8 mouse cellular contexts compared by ENCODE assay signal in the genomic region with DNA sequence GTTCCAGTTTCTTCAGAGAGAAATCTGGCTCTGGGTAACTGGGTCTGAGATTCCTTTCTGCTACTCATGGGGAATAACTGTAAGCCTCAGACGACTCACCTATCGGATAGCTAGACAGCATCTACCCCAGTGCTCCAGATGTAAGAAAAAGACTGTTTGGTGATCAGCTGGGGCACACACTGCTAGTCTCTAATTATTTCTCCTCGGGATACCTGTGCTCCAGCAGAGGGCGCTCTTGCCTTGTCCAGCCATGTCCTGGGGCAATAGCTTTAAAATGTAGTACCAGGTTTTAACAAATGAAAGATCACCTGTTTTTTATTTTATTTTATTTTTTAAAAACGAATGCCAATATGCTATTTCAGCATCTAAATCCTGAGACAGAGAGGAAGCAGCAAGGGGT. TPM values are rescaled to one million over a fixed set of nuclear protein-coding genes. Genes with fewer than 3 reads are reported as not detected.
DNase-seq lines count a peak whose midpoint lies in the region; ATAC-seq lines count a peak whose summit lies in the region.

No protein-coding gene starts in this region.

- H3K9me3 ChIP-seq in midbrain, embryonic 11.5 days (ENCODE audit: control insufficient read depth, low read length) = no peaks in the 10 kb centered on the region
- H3K9me3 ChIP-seq in midbrain, embryonic 13.5 days = no peaks in the 10 kb centered on the region
- H3K9me3 ChIP-seq in intestine, embryonic 16.5 days (ENCODE audit: control insufficient read depth, low read length) = no peaks in the 10 kb centered on the region

- H3K4me3 ChIP-seq in midbrain, embryonic 11.5 days (ENCODE audit: low read depth, low read length) = no peak overlapping the region
- H3K4me3 ChIP-seq in midbrain, embryonic 13.5 days (replicated peaks) = no peak overlapping the region
- H3K4me3 ChIP-seq in intestine, embryonic 16.5 days (ENCODE audit: low read length) = no peak overlapping the region

- H3K4me1 ChIP-seq in midbrain, embryonic 11.5 days (ENCODE audit: control insufficient read depth, insufficient read depth, low read length) = no peaks in the 10 kb centered on the region
- peaks cover 11% of the 10 kb centered on the region for H3K4me1 ChIP-seq in midbrain, embryonic 13.5 days (replicated peaks)
- peaks cover 10% of the 10 kb centered on the region for H3K4me1 ChIP-seq in intestine, embryonic 16.5 days (ENCODE audit: control insufficient read depth, insufficient read depth, low read length)

- 5% methylated on average over 5 of the region's 5 CpGs for WGBS in midbrain, embryonic 11.5 days
- WGBS in midbrain, embryonic 13.5 days = 5% methylated on average over 5 of the region's 5 CpGs
- 4% methylated on average over 5 of the region's 5 CpGs for WGBS in intestine, embryonic 16.5 days

- H3K36me3 ChIP-seq in midbrain, embryonic 11.5 days (ENCODE audit: control insufficient read depth, insufficient read depth, low read length) = no peaks in the 10 kb centered on the region
- H3K36me3 ChIP-seq in midbrain, embryonic 13.5 days = no peaks in the 10 kb centered on the region
- H3K36me3 ChIP-seq in intestine, embryonic 16.5 days (ENCODE audit: control insufficient read depth, insufficient read depth, low read length) = no peaks in the 10 kb centered on the region; the same call in 1 of the 2 replicates

- intact Hi-C loops in left cerebral cortex, postnatal 14 days (cut with DNase I) = loop anchor here (5.0 kb wide), 2 partner anchors 38 to 343 kb away; no protein-coding TSS in a partner anchor

- no peaks in the 10 kb centered on the region for H3K27me3 ChIP-seq in midbrain, embryonic 11.5 days (ENCODE audit: control insufficient read depth, insufficient read depth, low read length)
- 0 out of 2 replicates have a peak, but pooled peaks cover 6% of the 10 kb centered on the region for H3K27me3 ChIP-seq in midbrain, embryonic 13.5 days
- H3K27me3 ChIP-seq in intestine, embryonic 16.5 days (replicated peaks; ENCODE audit: control insufficient read depth, insufficient read depth, low read length) = no peaks in the 10 kb centered on the region

- H3K9ac ChIP-seq in midbrain, embryonic 11.5 days (ENCODE audit: low read length) = no peak overlapping the region
- no peak overlapping the region for H3K9ac ChIP-seq in midbrain, embryonic 13.5 days (replicated peaks)
- no peak overlapping the region for H3K9ac ChIP-seq in intestine, embryonic 16.5 days (ENCODE audit: low read depth, low read length)

- no peak overlapping the region for H3K4me2 ChIP-seq in midbrain, embryonic 11.5 days
- no peak overlapping the region for H3K4me2 ChIP-seq in midbrain, embryonic 13.5 days (replicated peaks)
- H3K4me2 ChIP-seq in intestine, embryonic 16.5 days (ENCODE audit: low read depth, low read length) = no peak overlapping the region

- H3K27ac ChIP-seq in midbrain, embryonic 11.5 days (ENCODE audit: low read depth, low read length) = no peak overlapping the region
- H3K27ac ChIP-seq in midbrain, embryonic 13.5 days = no peak overlapping the region
- H3K27ac ChIP-seq in intestine, embryonic 16.5 days (ENCODE audit: low read length) = no peak overlapping the region

- DNase-seq in midbrain, embryonic 11.5 days (ENCODE audit: low spot score, missing footprints) = peak; percentile 94
- DNase-seq in cerebellum, postnatal 14 days = peak; percentile 86 to 90
- peak; percentile 62 to 69 for DNase-seq in frontal cortex, postnatal 25 days (ENCODE audit: low spot score in 2 of 2)
- peak; percentile 62 to 85 for DNase-seq in left cerebral cortex, postnatal 14 days (ENCODE audit: low spot score in 2 of 2)
- DNase-seq in spleen, postnatal 4 days (ENCODE audit: low spot score in 2 of 2) = peak; percentile 72 to 91

- ATAC-seq in midbrain, embryonic 11.5 days (ENCODE audit: low FRiP score) = peak; percentile 75; the same call in 1 of the 2 replicates
- no peak for ATAC-seq in midbrain, embryonic 13.5 days
- peak; percentile 53; the same call in 1 of the 2 replicates for ATAC-seq in intestine, embryonic 16.5 days
- ATAC-seq in monocyte, adult 5-6 weeks (replicated peaks; ENCODE audit: insufficient number of reproducible peaks, low FRiP score, low TSS enrichment, poor library complexity, severe bottlenecking) = peak; percentile 81

RNA-seq across cellular contexts. Expression of gene Hsd17b11, which starts 22.0 kb away (rescaled TPM):
- 1.1 TPM in 2 replicates for polyA plus RNA-seq in midbrain, embryonic 11.5 days (2014; fragmentation: Nextera tagmentation; extraction: Ambion mirVana)
- polyA plus RNA-seq in midbrain, embryonic 13.5 days (2015; fragmentation: Nextera tagmentation; extraction: Ambion mirVana) = 1.2 and 1.8 TPM in 2 replicates
- 10.6 and 10.7 TPM in 2 replicates for polyA plus RNA-seq in intestine, embryonic 16.5 days (2015; fragmentation: Nextera tagmentation; extraction: Ambion mirVana)
- 10 to 100 TPM; 30.3 to 32.4 TPM for total RNA-seq in left cerebral cortex, postnatal 14 days (2021)
- 90.1 to 135 TPM (median 123 TPM) in 3 replicates for total RNA-seq in monocyte, adult 5-6 weeks (2017)

RNA-seq across cellular contexts. Expression of gene Hsd17b13, which starts 22.5 kb away (rescaled TPM):
- polyA plus RNA-seq in midbrain, embryonic 11.5 days (2014; fragmentation: Nextera tagmentation; extraction: Ambion mirVana) = not detected in 2 replicates
- polyA plus RNA-seq in midbrain, embryonic 13.5 days (2015; fragmentation: Nextera tagmentation; extraction: Ambion mirVana) = not detected in 2 replicates
- 36.9 and 49.5 TPM in 2 replicates for polyA plus RNA-seq in intestine, embryonic 16.5 days (2015; fragmentation: Nextera tagmentation; extraction: Ambion mirVana)
- 1 to 10 TPM; 1.4 to 2.4 TPM for total RNA-seq in left cerebral cortex, postnatal 14 days (2021)
- total RNA-seq in monocyte, adult 5-6 weeks (2017) = 0.68 TPM in 1 of 3 replicates, not detected in the others

RNA-seq across cellular contexts. Expression of gene Nudt9, which starts 46.4 kb away (rescaled TPM):
- polyA plus RNA-seq in midbrain, embryonic 11.5 days (2014; fragmentation: Nextera tagmentation; extraction: Ambion mirVana) = 61.8 and 64.7 TPM in 2 replicates
- 54.8 and 58.2 TPM in 2 replicates for polyA plus RNA-seq in midbrain, embryonic 13.5 days (2015; fragmentation: Nextera tagmentation; extraction: Ambion mirVana)
- 61.0 and 61.8 TPM in 2 replicates for polyA plus RNA-seq in intestine, embryonic 16.5 days (2015; fragmentation: Nextera tagmentation; extraction: Ambion mirVana)
- total RNA-seq in left cerebral cortex, postnatal 14 days (2021) = 10 to 100 TPM; 56.4 to 61.9 TPM
- total RNA-seq in monocyte, adult 5-6 weeks (2017) = 35.1 to 55.6 TPM (median 38.7 TPM) in 3 replicates

Comparison
In these comparisons a context has a peak if more than half of its experiments do, and no peak if none do; other contexts are left out.
1. RNA of gene Hsd17b13, which starts 22.5 kb away (polyA plus RNA-seq): 36.9 to 49.5 TPM in intestine, embryonic 16.5 days; not detected in midbrain, embryonic 11.5 days and not detected in midbrain, embryonic 13.5 days; every median in the first group is over 10 times any median in the second.
2. Peak in every context shown above with its lines, with median percentiles within 50 percentile points of each other: DNase-seq.